8 mouse cellular contexts compared by ENCODE assay signal in genomic region chr9:31687686-31688397, GRCm38 (mm10).
DNase-seq lines count a peak whose midpoint lies in the region; ATAC-seq and TF ChIP-seq lines count a peak whose summit lies in the region.

No protein-coding gene starts in this region.

- no peaks in the 10 kb centered on the region for H3K36me3 ChIP-seq in heart, embryonic 10.5 days
- H3K36me3 ChIP-seq in kidney, adult 2 months (ENCODE audit: control insufficient read depth, insufficient read depth, low read length), result no peaks in the 10 kb centered on the region
- H3K36me3 ChIP-seq in stomach, embryonic 16.5 days (ENCODE audit: control insufficient read depth, insufficient read depth, low read length), result no peaks in the 10 kb centered on the region

- peak; percentile 43 for DNase-seq in gastrocnemius, adult 2 months
- DNase-seq in gastrocnemius, postnatal 10 days, result no peak
- DNase-seq in heart, embryonic 10.5 days (ENCODE audit: low spot score), result no peak
- peak; percentile 64 for DNase-seq in kidney, adult 2 months
- DNase-seq in lung, postnatal 4 days, result peak; percentile 38 to 49
- DNase-seq in left cerebral cortex, adult 11 months (ENCODE audit: low spot score), result no peak
- DNase-seq in frontal cortex, postnatal 14 days (ENCODE audit: low spot score in 2 of 2), result no peak

- H3K4me2 ChIP-seq in stomach, embryonic 16.5 days (ENCODE audit: low read depth, low read length), result peak overlapping the region; percentile 52

- TF ChIP-seq POLR2A in kidney, adult 2 months (IDR thresholded peaks at IDR 0.05; ENCODE audit: low read depth, low read length), result no peak

- WGBS in heart, embryonic 10.5 days, result 21% methylated on average over 17 of the region's 17 CpGs
- 30% methylated on average over 17 of the region's 17 CpGs for WGBS in kidney, adult 2 months
- 18% methylated on average over 17 of the region's 17 CpGs for WGBS in stomach, embryonic 16.5 days

- H3K9ac ChIP-seq in stomach, embryonic 16.5 days (ENCODE audit: low read length), result no peak overlapping the region; the same call in 1 of the 2 replicates

- H3K4me3 ChIP-seq in gastrocnemius, adult 2 months, result peak overlapping the region; percentile 57
- peak overlapping the region; percentile 42 for H3K4me3 ChIP-seq in heart, embryonic 10.5 days
- peak overlapping the region; percentile 22 for H3K4me3 ChIP-seq in kidney, adult 2 months (ENCODE audit: insufficient read depth, low read depth, low read length)
- peak overlapping the region; percentile 28 for H3K4me3 ChIP-seq in stomach, embryonic 16.5 days (replicated peaks; ENCODE audit: low read length)

- H3K27ac ChIP-seq in gastrocnemius, adult 2 months, result peak overlapping the region; percentile 16; the same call in 1 of the 2 replicates
- H3K27ac ChIP-seq in heart, embryonic 10.5 days, result no peak overlapping the region
- H3K27ac ChIP-seq in kidney, adult 2 months (ENCODE audit: insufficient read depth, low read depth, low read length), result no peak overlapping the region
- H3K27ac ChIP-seq in stomach, embryonic 16.5 days (ENCODE audit: low read length), result no peak overlapping the region

- no peak for TF ChIP-seq CTCF in gastrocnemius, adult 2 months (IDR thresholded peaks at IDR 0.05)
- TF ChIP-seq CTCF in kidney, adult 2 months (conservative IDR thresholded peaks at IDR 0.05; ENCODE audit: insufficient read depth, insufficient read length, low read depth, low read length), result no peak

- H3K4me1 ChIP-seq in heart, embryonic 10.5 days, result peaks cover 28% of the 10 kb centered on the region
- peaks cover 8% of the 10 kb centered on the region for H3K4me1 ChIP-seq in kidney, adult 2 months (ENCODE audit: control insufficient read depth, insufficient read depth, low read length)
- H3K4me1 ChIP-seq in stomach, embryonic 16.5 days (ENCODE audit: control insufficient read depth, insufficient read depth, low read length), result peaks cover 27% of the 10 kb centered on the region

- ATAC-seq in stomach, embryonic 16.5 days (ENCODE audit: insufficient read depth, low FRiP score), result no peak

- intact Hi-C loops in gastrocnemius, adult 2 months (cut with DNase I), result no loop called here

- H3K9me3 ChIP-seq in heart, embryonic 10.5 days, result no peaks in the 10 kb centered on the region
- H3K9me3 ChIP-seq in stomach, embryonic 16.5 days (replicated peaks; ENCODE audit: control insufficient read depth, low read length), result no peaks in the 10 kb centered on the region

- peaks cover 31% of the 10 kb centered on the region for H3K27me3 ChIP-seq in heart, embryonic 10.5 days (ENCODE audit: insufficient read depth, poor library complexity, severe bottlenecking)
- H3K27me3 ChIP-seq in kidney, adult 2 months (replicated peaks; ENCODE audit: control insufficient read depth, insufficient read depth, low read length), result no peaks in the 10 kb centered on the region
- no peaks in the 10 kb centered on the region for H3K27me3 ChIP-seq in stomach, embryonic 16.5 days (ENCODE audit: control insufficient read depth, insufficient read depth, low read length)

Comparison
In these comparisons a context has a peak if more than half of its experiments do, and no peak if none do; other contexts are left out.
1. DNase-seq: peak in gastrocnemius, adult 2 months (single experiment), kidney, adult 2 months (single experiment) and lung, postnatal 4 days (2 of 2); none in gastrocnemius, postnatal 10 days (single experiment), heart, embryonic 10.5 days (single experiment), left cerebral cortex, adult 11 months (single experiment) and frontal cortex, postnatal 14 days (0 of 2).
2. Peak in every context shown above with its lines, with median percentiles within 50 percentile points of each other: H3K4me3 ChIP-seq.